Mouse (Mus musculus) right cerebral cortex, postnatal 25 days (tissue): ENCODE measurements around the gene Col26a1.

Experiments used
- DNase-seq: peaks from one replicate; pipeline ENCODE4 v3.0.0; 2022

The Col26a1 gene

DNA sequence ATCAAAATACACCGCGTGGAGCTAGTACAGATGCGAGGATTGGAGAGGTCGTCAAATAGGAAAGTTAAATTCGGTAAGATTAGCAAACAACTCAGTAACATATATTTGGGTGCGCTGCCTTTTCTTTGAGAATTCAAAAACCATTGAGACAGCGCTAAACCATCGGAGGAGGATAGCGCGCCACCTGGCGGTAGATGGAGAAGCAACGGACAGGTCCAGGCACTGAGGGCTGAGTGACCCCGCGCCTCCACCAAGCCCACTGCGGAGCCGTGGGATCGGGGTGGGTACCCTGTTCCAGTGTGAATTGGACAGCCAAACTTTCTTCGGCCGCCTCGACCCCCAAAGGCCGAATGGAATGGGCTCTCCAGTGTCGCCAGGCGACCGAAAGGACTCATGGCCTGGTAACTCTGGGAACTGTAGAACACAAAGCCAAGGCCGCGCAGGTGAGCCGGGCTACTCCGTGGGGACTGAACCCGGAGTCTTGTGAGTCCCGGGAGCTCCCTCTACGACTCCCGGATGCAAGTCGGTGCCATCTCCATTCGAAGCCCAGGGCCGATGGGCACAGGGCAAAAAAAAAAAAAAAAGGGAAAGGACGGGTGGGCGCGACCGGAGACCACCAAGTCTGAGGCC lies 1.5 kb downstream of the Col26a1 start:
- DNase-seq: peak; percentile 76

DNA sequence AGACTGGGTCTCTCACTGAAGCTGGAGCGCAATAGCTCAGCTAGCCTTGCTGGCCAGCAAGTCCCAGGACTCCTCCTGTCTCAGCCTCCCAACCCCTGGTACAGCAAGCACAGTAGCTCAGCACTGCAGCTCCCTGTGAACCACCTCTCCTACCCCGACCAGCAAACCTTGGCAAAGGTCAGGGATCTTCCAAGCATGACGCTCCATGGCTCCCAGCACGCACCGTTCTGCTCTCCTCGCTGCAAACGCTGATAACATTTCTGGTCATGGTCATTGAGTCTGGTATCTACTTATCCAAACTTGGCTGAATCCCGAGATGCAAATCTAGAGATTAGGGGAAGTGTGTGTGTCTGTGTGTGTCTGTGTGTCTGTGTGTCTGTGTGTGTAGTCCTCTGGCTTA lies 2.9 kb downstream of the Col26a1 start:
- DNase-seq: no peak

DNA sequence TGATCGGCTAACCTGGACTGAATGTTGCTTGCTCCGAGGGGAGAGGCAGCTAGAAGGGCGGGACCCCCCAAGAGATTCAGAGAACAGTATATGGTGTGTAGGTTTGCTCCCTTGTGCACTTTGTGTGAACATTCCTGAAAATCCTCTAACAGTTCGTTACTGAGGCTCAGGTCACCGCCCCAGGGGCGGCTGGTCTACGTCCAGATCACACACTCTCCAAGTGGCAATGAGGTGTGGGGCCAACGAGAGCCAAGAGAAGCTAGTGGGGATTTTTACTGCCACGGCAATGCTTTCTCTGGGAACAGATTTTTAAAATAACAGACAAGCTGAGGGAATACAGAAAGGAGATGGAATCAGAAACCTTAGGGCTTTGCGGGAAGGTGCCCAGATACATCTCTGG lies 8.7 kb downstream of the Col26a1 start:
- no peak for DNase-seq

DNA sequence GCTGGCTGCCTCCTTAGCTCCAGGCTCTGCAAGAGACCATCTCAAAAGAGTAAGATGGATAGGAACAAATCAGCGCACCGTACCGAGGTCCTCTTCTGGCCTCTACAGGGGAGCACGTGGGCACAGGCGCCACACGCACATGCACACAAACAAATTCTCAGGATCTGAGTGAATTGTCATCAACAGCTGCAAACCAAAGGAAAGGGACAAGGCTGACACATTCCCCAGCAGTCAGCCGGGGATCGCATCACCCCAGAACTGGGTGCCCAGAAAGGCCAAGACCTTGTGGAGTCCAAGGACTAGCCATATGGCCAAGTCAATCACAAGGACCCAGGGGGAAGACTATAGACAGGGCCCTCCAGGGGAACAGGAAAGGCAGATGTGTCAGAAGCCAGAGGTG lies 10.6 kb downstream of the Col26a1 start:
- DNase-seq: no peak

DNA sequence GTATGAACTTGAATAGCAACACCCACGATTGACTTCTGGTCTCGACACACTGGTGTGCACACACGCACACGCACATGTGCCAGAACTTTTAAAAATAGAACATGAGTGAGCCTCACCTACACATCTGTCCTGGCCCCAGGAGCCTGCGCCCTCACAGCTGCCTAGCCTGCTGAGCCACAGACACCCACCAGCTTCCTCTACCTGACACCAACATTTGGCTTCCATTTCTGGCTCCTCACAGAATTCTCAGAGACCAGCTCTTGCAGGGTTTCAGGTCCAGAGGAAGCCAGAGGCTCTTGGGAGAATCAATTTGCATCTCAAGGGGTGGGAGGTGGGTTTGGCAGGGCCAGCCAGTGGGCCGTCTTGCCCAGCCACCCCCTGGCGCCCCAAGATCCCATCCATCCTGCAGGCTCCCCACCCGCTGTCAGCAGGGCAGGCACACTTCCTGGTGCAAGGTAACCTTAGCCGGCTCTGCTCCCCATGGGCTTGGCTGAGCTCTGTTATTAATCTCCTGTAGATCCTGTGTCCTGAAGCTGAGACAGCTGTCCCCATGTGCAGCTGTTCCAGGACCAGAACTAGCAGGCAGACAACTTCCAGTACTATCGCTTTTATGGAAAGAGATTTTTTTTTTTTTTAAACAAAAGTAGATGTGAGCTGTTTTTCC lies 13.4 kb downstream of the Col26a1 start:
- DNase-seq: no peak

DNA sequence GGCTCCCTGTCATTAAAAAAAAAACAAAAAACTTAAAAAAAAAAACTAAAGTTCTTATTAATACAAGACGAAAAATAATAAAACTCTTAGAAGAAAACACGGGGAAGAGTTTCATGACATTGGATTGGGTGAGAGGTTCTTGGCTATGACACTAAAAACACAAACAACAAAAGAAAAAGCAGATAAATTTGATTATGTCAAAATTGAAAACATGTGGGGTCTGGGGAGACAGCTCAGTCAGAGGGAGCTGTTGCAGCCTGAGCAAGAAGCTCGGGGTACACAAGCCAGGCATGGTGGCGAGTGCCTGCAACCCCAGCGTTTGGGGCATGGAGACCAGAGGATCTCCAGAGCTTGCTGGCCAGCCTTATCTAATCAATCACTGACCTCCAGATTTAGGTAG lies 15.3 kb downstream of the Col26a1 start:
- no peak for DNase-seq

DNA sequence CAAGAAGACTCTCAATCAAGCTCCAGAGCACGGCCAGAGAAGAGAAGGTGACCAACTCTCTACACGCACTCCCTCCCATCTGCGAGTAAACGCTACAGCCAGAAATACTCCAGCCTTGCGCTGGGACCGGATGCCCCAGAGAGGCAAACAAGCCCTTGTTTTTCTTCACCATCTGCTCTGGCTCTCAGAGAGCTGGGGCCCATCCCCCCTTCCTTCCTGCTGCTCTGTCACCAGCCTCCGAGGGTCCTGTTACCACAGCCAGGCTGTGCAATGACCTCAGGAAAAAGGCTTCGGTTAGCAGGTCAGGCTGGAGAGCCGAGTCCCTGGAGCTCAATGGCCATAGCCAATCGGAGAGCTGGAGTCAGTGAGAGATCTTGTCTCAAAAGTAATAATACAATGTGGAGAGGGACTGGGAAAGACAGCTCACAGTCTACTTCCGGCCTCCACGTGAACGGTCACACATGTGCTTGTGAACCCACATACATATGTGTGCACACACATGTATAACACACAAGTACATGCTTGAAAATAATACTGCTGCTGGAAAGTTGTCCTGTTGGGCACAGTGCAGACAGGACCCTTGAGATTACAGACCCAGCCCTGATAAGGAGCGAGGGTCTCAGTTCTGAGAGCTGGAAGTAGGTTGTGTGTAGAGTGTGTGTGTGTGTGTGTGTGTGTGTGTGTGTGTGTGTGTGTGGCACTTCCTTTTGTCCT lies 18.9 kb downstream of the Col26a1 start:
- DNase-seq: peak; percentile 29

DNA sequence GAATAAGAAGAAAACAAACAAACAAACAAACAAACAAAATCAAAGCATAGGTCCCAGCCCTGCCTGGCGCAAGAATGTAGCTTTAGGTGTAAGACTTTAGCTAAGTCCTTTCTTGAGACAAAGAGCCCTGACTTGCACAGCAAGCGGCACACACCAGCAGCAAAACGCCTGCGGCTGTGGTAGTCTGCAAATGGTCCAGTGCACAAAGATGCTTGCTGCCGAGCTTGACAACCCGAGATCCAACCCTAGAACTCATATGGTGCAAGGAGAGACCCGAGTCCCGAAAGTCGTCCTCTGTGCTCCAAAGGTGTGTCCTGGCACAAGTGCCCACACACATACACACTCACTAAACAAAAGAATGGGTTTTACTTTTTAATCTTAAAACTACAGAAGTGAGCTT lies 19.7 kb downstream of the Col26a1 start:
- no peak for DNase-seq

DNA sequence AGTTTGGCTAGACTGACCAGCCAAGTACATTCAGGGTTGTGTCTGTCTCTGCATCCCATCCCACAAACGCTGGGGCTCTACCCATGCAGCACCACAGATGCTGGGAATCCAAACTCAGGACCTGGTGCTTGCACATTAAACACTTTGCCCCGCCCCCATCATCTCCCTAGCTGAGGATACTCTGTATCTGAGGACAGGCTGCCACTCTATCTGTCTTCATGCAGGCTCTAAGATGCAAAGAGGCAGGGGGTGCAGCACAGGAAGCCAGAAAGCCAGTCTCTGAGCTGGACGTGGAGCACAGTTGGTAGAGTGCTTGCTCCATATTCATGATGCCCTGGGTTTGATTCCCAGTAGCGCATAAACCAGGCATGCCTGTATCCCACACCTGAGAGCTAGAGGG lies 20.2 kb downstream of the Col26a1 start:
- DNase-seq: no peak

DNA sequence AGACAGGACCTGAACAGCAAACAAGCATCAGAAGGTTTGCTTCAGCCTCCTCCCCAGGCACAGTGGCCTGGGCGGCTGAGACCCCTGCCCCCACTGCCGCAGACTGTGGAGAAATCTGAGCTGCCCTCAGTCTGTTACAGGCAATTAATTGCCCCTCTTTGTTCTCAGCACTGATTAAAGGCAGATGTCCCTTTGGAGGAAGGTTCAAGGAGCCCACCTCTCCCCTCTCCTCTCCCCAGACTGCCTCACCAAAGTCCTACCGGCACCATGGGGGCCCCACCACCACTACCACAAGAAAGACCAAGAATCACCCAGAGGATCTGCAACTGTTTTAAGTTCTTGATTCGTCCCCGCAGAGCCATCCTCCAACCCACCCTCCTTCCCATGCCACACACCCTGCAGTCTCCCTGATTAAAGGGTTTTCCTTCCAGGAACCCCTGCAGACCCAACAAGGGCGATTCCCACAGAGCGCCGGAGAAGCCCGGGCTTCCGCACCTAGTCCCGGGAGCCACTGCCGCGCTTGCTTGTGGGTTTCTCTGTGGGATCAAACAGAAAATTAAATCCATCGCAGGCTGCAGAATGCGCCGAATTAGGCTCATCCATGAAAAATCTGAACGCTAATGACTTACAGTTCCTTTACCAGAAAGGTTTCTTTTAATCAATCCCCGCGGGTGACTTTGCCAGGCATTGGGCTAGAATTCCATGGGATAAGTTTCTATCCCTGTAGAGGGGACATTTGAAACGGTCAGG lies 21.6 kb downstream of the Col26a1 start:
- no peak for DNase-seq

DNA sequence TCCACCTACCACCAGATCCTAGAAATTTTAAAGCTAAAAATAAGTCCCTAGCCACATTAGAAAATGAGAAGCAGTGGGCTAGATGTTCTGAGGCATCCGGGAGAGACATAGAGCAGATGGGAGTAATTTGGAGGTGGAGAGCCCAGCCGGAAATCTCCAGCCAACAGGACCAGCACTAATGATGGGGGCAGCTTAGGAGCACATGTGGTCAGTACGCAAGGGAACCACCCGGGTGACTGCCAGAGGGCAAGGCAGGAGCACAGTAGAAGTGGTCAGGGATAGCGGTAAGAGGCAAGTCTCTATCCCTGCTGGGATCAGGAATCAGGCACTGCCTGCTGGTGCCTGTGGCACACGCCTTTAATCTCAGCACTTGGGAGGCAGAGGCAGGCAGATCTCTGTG lies 32.3 kb downstream of the Col26a1 start:
- no peak for DNase-seq

DNA sequence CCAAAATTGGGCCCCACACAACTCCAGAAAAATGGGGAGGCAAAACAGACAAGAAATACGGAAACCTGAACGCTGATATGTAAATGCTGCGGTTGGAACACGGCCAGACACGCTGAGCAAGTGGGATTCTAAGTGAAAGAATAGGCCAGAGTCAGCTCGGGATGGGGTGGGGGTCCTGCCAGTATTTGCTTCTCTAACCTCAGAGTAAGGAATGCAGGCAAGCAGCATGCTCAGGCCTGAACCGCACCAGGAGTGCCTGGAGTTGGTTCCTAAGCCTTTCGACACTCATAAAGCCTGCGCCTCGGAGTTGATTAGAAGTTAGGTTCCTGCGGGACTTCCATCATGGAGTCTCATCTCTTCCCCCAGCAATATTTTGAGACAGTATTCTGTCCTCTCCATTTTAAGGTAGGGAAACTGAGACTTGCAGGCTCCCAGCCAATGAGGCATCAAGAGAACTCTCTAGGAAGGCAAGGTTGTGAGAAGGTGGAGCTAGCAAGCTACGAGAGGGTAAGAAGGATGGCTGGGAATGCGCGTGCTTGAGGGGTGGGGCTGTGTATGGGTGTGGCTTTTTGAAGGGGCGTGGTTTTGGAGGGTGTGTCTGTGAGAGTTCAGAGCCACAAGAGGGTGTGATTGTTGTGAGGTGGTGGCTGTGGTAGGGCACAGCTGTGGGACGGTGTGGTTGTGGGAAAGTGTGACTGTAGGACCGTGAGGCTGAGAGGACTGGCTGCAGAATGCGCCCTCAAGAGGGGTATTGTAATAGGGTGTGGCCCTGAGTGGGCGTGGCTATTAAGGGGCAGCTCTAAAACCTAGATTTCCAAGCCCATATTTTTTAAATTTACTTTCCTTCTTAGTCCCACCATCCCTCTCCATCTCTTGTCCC lies 36.4 kb downstream of the Col26a1 start:
- no peak for DNase-seq

DNA sequence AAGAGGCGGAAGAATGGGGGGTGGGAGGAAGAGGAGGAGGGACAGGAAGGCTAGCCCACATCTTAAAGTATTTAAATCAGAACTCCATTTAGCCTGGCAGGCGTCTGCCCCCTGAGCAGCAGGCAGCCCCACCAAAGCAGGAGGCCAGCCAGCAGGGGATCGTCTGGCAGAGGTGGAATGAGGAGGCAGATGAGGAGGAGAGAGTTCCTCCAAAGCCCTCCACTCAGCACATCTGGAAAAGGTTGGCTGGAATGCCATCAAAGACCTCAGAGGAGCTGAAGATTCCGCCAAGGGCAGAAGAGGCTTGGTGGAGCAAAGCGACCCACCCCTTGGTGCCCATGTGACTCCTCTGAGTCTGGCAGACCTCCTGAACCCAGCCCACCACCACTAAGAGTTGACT lies 39.1 kb downstream of the Col26a1 start:
- no peak for DNase-seq

DNA sequence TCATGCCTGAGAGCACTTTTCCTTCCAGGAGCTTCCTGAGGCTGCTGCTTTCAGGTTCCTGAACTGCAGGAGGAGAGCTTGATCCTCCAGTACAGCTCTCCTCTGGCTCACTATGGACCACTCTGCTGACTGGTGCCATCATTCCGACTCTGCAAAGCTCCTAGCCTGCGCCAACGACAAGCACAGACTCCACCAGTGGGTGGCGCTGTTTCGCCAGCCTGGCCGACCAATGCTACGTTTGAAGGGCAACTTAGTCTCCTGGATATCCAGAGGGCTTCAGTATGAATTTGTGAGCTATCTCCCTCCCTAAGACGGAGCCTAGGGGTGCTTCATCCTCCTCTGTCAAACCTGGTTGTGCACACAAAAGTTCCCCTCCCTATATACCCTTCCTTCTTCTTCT lies 43.0 kb downstream of the Col26a1 start:
- DNase-seq: peak; percentile 13

DNA sequence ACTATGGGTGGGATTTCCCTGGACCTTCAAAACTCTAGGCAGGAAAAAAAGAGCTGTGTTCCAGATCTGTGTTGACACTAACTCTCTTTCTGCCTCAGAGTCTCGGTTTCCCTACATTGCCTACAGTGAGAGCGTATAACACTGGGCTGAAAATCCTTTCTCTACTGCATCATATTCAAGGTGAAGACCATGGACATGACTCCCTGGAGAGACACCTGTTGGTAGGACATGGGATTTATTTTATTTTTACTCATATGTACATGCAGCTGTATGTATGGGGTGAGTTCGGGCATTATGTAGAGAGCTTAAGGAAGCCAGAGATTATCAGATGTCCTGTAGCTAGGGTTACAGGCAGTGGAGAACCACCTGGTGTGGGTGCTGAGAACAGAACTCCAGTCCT lies 50.0 kb downstream of the Col26a1 start:
- no peak for DNase-seq

DNA sequence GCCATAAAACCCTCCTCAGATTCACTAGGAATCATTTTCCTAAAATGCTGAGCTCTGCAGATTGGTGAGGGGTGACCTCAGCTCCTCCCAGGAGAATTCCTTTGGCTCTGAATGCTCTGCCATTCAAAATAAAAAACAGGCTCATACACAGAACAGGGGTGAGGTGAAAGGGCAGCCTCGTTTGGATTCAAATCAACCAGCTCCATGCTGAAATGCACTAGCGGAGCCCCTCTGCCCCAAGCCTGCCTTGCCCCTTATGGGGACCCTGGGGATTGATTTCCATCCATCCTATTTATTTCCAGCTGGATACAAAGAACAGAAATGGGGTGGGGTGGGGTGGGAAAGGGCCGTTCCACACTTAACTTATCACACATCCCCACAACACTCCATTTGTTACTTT lies 52.9 kb downstream of the Col26a1 start:
- no peak for DNase-seq

DNA sequence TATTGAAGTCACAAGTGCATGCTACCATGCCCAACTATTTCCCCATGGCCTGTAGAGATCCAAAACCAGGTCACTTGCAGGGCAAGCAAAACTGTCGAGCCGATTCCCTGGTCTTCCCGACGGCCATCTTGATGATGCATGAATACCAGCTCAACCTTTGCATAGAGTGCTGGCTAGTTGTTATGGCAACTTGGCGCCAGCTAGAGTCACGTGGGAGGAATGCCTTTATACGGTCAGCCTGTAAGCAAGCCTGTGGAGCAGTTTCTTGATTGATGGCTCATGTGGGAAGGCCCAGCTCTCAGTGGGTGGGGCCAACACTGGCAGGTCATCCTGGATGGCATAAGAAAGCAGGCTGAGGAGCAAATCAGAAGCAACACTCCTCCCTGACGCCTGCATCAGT lies 61.0 kb downstream of the Col26a1 start:
- no peak for DNase-seq

DNA sequence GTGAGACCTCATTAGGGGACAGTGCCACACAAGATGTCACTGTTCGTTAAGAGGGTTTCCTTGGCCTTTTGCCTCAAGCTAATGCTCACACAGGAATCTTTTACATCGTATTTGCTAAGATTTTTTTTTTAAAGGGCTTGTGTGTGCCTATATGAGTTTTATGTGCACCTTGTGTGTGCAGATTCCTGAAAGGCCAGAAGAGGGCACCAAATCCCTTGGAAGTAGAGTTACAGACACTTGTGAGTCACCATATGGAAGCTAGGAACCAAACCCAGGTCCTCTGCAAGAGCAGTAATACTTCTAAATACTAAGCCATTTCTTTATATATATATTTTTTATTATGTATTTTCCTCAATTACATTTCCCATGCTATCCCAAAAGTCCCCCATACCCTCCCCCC lies 62.1 kb downstream of the Col26a1 start:
- DNase-seq: no peak

DNA sequence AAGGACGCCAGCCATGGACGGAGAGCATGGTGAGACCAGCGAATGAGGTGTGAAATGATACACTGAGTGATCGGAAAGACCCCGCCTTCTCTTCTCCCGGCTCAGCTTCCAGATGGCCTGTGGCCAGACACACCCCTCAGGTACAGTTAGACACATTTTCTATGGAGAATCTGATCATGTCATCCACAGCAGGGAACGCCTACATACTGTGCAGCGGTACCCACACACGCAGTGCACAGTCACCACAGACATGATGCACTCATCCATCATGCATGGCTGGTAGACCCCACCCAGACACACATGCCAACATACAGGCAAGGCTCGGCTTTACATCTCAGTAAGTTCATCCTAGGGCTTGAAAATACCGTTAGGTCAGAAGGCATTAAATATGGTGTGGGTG lies 63.3 kb downstream of the Col26a1 start:
- no peak for DNase-seq

DNA sequence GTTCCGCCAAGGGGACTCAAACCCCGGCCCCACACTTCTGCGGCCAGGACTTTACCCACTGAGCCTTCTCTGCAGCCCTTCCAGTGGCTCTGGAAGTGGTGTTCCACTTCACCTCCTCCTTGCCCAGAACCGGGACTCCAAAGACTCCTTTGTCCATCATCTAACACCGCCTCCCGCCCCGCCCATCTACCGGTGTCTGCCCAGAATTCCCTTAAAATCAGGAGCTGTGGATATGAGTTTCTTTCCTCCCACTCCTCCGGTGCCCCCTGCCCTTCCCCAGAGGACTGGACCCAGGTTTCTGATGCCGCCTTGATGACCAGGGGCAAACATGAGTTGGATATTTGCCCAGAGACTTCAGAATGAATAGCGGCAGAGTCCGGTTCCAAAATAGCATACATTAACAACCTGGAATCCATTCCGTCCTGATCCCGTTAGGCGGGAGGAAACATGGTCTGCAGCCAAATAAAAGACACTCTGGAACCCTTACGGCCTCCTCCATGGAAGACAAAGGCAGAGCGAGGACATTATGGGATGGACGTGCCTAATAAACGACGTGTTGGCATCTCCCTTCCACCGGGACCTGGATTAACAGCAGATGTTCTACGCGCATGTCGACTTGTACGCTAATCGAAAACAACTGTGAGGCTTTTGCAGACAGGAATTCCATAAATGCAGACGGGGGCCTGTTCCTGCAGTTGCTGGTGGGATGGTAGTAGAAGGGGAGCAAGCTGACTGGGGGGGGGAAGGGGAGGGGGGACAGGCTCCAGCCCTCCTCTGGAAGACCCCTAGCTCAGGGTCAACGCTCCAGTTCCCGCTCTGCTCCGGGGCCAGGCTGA lies 72.3 kb downstream of the Col26a1 start:
- DNase-seq: no peak

DNA sequence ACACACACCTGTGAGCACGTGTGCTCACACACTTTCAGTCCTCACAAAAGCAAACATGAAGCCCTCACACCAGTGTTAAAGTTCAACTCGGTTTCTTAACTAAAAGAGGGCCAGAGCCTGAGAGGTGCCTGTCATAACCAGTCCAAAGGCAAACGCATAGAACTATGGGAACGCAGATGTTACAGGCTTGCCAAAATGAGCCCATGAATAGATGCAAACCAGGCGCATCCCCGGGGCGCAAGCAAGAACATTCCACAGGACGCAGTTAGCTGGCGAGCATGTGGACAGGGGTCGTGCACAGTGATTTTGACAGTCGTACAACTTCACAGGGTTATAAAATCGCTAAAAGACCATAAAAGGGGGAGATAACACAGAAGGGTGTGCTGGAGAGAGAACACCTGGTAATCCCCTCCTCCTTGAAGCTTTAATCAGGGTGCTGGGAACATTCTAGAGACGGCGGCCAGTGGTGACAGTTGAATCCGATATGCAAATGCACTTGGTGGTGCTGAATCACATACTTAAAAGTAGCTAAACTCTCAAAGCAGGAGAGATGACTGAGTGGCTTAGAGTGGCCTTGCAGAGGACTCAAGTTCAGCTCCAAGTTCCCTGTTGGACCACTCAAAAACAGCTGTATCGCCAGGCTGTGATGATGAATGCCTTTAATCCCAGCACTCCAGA lies 76.5 kb downstream of the Col26a1 start:
- DNase-seq: no peak
